Mouse (Mus musculus) midbrain, embryonic 16.5 days (tissue): ENCODE results near the gene Carns1. TPM values are rescaled to one million over a fixed set of nuclear protein-coding genes. Genes with fewer than 3 reads are reported as not detected.
A peak's percentile ranks its signal among the peaks of the same experiment; 100 is the strongest.

Source experiments
- ATAC-seq: fragments of 200-750 bp; cut with Nextera tagmentation; 2 replicates; pipeline ENCODE4 v1.8.0; 2017; ENCODE audit warnings: moderate TSS enrichment
- H3K27ac ChIP-seq: fragments of 300-500 bp; sonication (generic); 2 replicates; pipeline ENCODE4 v1.5.1; 2014; ENCODE audit warnings: mild to moderate bottlenecking, low read length, mixed read lengths
- H3K27me3 ChIP-seq: fragments of 300-500 bp; sonication (generic); 2 replicates; pipeline ENCODE4 v1.6.1; 2014; ENCODE audit warnings: low read depth, low read length, mixed read lengths; ENCODE audit not compliant: control insufficient read depth, insufficient read depth
- H3K36me3 ChIP-seq: fragments of 300-500 bp; sonication (generic); 2 replicates; pipeline ENCODE4 v1.6.1; 2014; ENCODE audit warnings: mild to moderate bottlenecking, low read length, moderate library complexity, mixed read lengths; ENCODE audit not compliant: control insufficient read depth, insufficient read depth
- H3K4me1 ChIP-seq: fragments of 300-500 bp; sonication (generic); 2 replicates; pipeline ENCODE4 v1.6.1; 2014; ENCODE audit warnings: mild to moderate bottlenecking, low read length, mixed read lengths; ENCODE audit not compliant: control insufficient read depth, insufficient read depth
- H3K4me2 ChIP-seq: fragments of 300-500 bp; sonication (generic); 2 replicates; pipeline ENCODE4 v1.6.1; 2014; ENCODE audit warnings: mild to moderate bottlenecking, low read length, mixed read lengths
- H3K4me3 ChIP-seq: fragments of 300-500 bp; sonication (generic); 2 replicates; pipeline ENCODE4 v1.5.1; 2014; ENCODE audit warnings: low read depth, mild to moderate bottlenecking, low read length, moderate library complexity, mixed read lengths
- H3K9ac ChIP-seq: fragments of 300-500 bp; sonication (generic); 2 replicates; pipeline ENCODE4 v1.6.1; 2014; ENCODE audit warnings: low read depth, low read length, mixed read lengths
- H3K9me3 ChIP-seq: fragments of 300-500 bp; sonication (generic); replicated peaks from 2 replicates; pipeline ENCODE4 v1.6.1; 2014; ENCODE audit warnings: mild to moderate bottlenecking, low read length, mixed read lengths; ENCODE audit not compliant: control insufficient read depth, poor library complexity, severe bottlenecking
- WGBS: fragments of 180-500 bp; shearing (Covaris S2); extraction: QIAGEN DNeasy Blood & Tissue Kit; methylation state at CpG from one replicate; pipeline ENCODE4 v1.1.7; 2014; 5-methylcytosine and 5-hydroxymethylcytosine counted together
- polyA plus RNA-seq: library from polyadenylated mRNA; unstranded; fragments of >200 nt; fragmentation: Nextera tagmentation; extraction: Ambion mirVana; gene quantifications from 2 replicates; pipeline ENCODE4 v1.2.1, GENCODE M21; 2015

The Carns1 gene
- polyA plus RNA-seq, 1 experiment from 2014 or later: 5.2 TPM

GRCm38 (mm10) chr19:4169378-4169784 lies 5.9 kb downstream of the Carns1 start:
- Histone ChIP-seq H3K9ac (peak overlapping the region; percentile 93), H3K27me3 (no peaks in the 10 kb centered on the region), H3K4me3 (peak overlapping the region; percentile 49), H3K9me3 (no peaks in the 10 kb centered on the region), H3K27ac (peak overlapping the region; percentile 95), H3K4me1 (peaks cover 8% of the 10 kb centered on the region), H3K4me2 (peak overlapping the region; percentile 94), H3K36me3 (no peaks in the 10 kb centered on the region)
- peak; percentile 93 for ATAC-seq
- WGBS: under 1% methylated on average over 43 of the region's 43 CpGs

GRCm38 (mm10) chr19:4166678-4167476 lies 8.4 kb downstream of the Carns1 start:
- Histone ChIP-seq H3K36me3 (no peaks in the 10 kb centered on the region), H3K4me2 (no peak overlapping the region), H3K4me3 (no peak overlapping the region), H3K9me3 (no peaks in the 10 kb centered on the region), H3K9ac (no peak overlapping the region), H3K27ac (no peak overlapping the region), H3K27me3 (no peaks in the 10 kb centered on the region), H3K4me1 (peaks cover 23% of the 10 kb centered on the region)
- WGBS: 79% methylated on average over 9 of the region's 9 CpGs
- no peak for ATAC-seq

GRCm38 (mm10) chr19:4164721-4165120 lies 10.6 kb downstream of the Carns1 start:
- H3K27ac ChIP-seq: no peak overlapping the region
- no peaks in the 10 kb centered on the region for H3K27me3 ChIP-seq
- ATAC-seq: no peak
- no peak overlapping the region for H3K4me3 ChIP-seq
- peaks cover 15% of the 10 kb centered on the region for H3K4me1 ChIP-seq
- H3K36me3 ChIP-seq: no peaks in the 10 kb centered on the region
- no peak overlapping the region for H3K9ac ChIP-seq
- 83% methylated on average over 2 of the region's 2 CpGs for WGBS
- H3K9me3 ChIP-seq: no peaks in the 10 kb centered on the region
- H3K4me2 ChIP-seq: no peak overlapping the region

GRCm38 (mm10) chr19:4164100-4164499 lies 11.2 kb downstream of the Carns1 start:
- Histone ChIP-seq H3K4me2 (no peak overlapping the region), H3K4me3 (no peak overlapping the region), H3K36me3 (peaks cover 6% of the 10 kb centered on the region), H3K9ac (no peak overlapping the region), H3K4me1 (peaks cover 15% of the 10 kb centered on the region), H3K27ac (peak overlapping the region; percentile 87), H3K9me3 (no peaks in the 10 kb centered on the region), H3K27me3 (no peaks in the 10 kb centered on the region)
- 88% methylated on average over 3 of the region's 3 CpGs for WGBS
- ATAC-seq: no peak

GRCm38 (mm10) chr19:4163543-4163887 lies 11.8 kb downstream of the Carns1 start:
- no peaks in the 10 kb centered on the region for H3K9me3 ChIP-seq
- H3K27ac ChIP-seq: peak overlapping the region; percentile 87
- no peaks in the 10 kb centered on the region for H3K27me3 ChIP-seq
- peak overlapping the region; percentile 75 for H3K9ac ChIP-seq
- 29% methylated on average over 4 of the region's 4 CpGs for WGBS
- peak; percentile 26 for ATAC-seq
- H3K36me3 ChIP-seq: peaks cover 12% of the 10 kb centered on the region
- H3K4me3 ChIP-seq: peak overlapping the region; percentile 77
- H3K4me2 ChIP-seq: peak overlapping the region; percentile 91
- peaks cover 15% of the 10 kb centered on the region for H3K4me1 ChIP-seq

GRCm38 (mm10) chr19:4162646-4163542 lies 12.4 kb downstream of the Carns1 start, which contains the start of gene Rps6kb2:
TSS of gene Rps6kb2 (minus strand) at chr19:4163354.
- H3K27ac ChIP-seq: peak within 1 kb of the TSS; percentile 87
- H3K9me3 ChIP-seq: no peaks in the 10 kb centered on the region
- 6% methylated on average over 42 of the region's 42 CpGs for WGBS
- H3K4me1 ChIP-seq: peaks cover 15% of the 10 kb centered on the region
- no peaks in the 10 kb centered on the region for H3K27me3 ChIP-seq
- peak within 1 kb of the TSS; percentile 77 for H3K4me3 ChIP-seq
- peak within 1 kb of the TSS; percentile 75 for H3K9ac ChIP-seq
- peak; percentile 86 for ATAC-seq
- H3K36me3 ChIP-seq: peaks cover 15% of the 10 kb centered on the region
- peak within 1 kb of the TSS; percentile 91 for H3K4me2 ChIP-seq

GRCm38 (mm10) chr19:4159049-4159448 lies 16.2 kb downstream of the Carns1 start:
- peaks cover 13% of the 10 kb centered on the region for H3K4me1 ChIP-seq
- no peak overlapping the region for H3K4me2 ChIP-seq
- H3K27ac ChIP-seq: no peak overlapping the region
- ATAC-seq: no peak
- WGBS: 97% methylated on average over 8 of the region's 8 CpGs
- H3K36me3 ChIP-seq: peaks cover 30% of the 10 kb centered on the region
- no peak overlapping the region for H3K4me3 ChIP-seq
- no peaks in the 10 kb centered on the region for H3K27me3 ChIP-seq
- no peak overlapping the region for H3K9ac ChIP-seq
- no peaks in the 10 kb centered on the region for H3K9me3 ChIP-seq

- H3K36me3 ChIP-seq: peaks cover 30% of the 10 kb centered on the region
- no peak overlapping the region for H3K4me2 ChIP-seq
- no peaks in the 10 kb centered on the region for H3K27me3 ChIP-seq
- H3K9me3 ChIP-seq: no peaks in the 10 kb centered on the region
- no peak overlapping the region for H3K4me3 ChIP-seq
- no peak for ATAC-seq
- no peaks in the 10 kb centered on the region for H3K4me1 ChIP-seq
- 94% methylated on average over 12 of the region's 12 CpGs for WGBS
- no peak overlapping the region for H3K27ac ChIP-seq
- no peak overlapping the region for H3K9ac ChIP-seq
These were observed 18.5 kb downstream of the Carns1 start for GRCm38 (mm10) chr19:4156771-4157170.
